9 mouse cellular contexts compared by ENCODE assay signal in genomic region chrX:103533306-103533705, GRCm38 (mm10).
DNase-seq lines count a peak whose midpoint lies in the region; ATAC-seq and TF ChIP-seq lines count a peak whose summit lies in the region.
"Had no signal": no experiment of that assay in that cellular context is flagged by ENCODE, and none has a peak within 500 bp of the region (broad histone marks: within the 10 kb centered on the region; RNA-seq: fewer than 3 reads in every experiment).

No protein-coding gene starts in this region.

- peak overlapping the region; percentile 62 for H3K4me3 ChIP-seq in gastrocnemius, adult 2 months

- intact Hi-C loops in gastrocnemius, adult 2 months (cut with DNase I): loop anchor here (5.0 kb wide), 1 partner anchor 36 kb away; no protein-coding TSS in a partner anchor
- intact Hi-C loops in left cerebral cortex, postnatal 4 days (cut with DNase I): no loop called here

- peak; percentile 51 for ATAC-seq in frontal cortex, adult (ENCODE audit: low TSS enrichment)

- peak overlapping the region; percentile 79 for H3K27ac ChIP-seq in gastrocnemius, adult 2 months
- H3K27ac ChIP-seq: liver, embryonic 14.5 days had no signal

- TF ChIP-seq CTCF in gastrocnemius, adult 2 months (IDR thresholded peaks at IDR 0.05): no peak

- DNase-seq in frontal cortex, postnatal 25 days (ENCODE audit: low spot score in 2 of 2): no peak
- DNase-seq in MN1 (ENCODE audit: low spot score): peak; percentile 20
- peak; percentile 51 for DNase-seq in gastrocnemius, adult 2 months
- DNase-seq in left cerebral cortex, postnatal 4 days: peak; percentile 38
- DNase-seq in retina, postnatal 7 days (ENCODE audit: low read depth, low spot score): peak; percentile 41
- no peak for DNase-seq in yolk sac, embryonic 10.5 days (ENCODE audit: low spot score)
- no peak for DNase-seq in spleen, postnatal 10 days (ENCODE audit: low spot score in 2 of 2)

Comparison
In these comparisons a context has a peak if more than half of its experiments do, and no peak if none do; other contexts are left out.
1. DNase-seq: peak in MN1 (single experiment), gastrocnemius, adult 2 months (single experiment), left cerebral cortex, postnatal 4 days (single experiment) and retina, postnatal 7 days (single experiment); none in frontal cortex, postnatal 25 days (0 of 2), yolk sac, embryonic 10.5 days (single experiment) and spleen, postnatal 10 days (0 of 2).